Mouse (Mus musculus): ENCODE data around the gene Zcchc7. TPM values are rescaled to one million over a fixed set of nuclear protein-coding genes. Genes with fewer than 3 reads are reported as not detected.

Zcchc7 gene
- total and polyA plus RNA-seq, 3 experiments: 17.8 to 18.2 TPM; not detected in 1

DNA sequence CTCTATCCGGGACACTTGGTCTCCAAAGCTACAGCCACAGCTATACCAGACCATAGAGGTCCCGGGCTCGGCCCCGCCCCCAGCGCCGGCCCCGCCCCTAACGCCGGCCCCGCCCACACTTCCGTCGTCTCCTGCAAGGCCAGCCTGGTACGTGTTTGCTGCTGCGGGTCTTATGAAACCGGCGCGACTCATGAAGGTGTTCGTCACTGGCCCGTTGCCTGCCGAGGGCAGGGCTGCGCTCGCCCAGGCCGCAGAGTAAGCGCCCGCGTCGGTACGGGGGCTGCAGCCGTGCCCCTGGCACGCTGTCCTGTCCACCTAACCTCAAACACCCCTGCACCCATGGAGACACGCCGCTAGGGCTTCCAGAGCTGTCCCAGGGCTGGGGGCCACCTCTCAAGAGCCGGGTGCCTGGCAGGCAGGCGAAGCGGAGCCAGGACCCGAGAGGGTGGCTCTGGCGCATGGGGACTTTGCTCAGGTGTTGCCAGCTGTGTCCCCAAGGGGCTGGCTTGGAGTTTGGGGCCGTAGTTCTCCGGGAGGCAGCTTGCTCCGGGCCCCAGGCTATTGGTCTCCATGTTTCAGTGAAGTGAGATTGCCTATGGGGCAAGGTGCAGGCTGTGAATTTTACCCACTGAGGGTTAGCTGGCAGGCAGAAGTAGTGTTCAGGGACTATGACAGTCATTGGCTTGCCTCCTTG is 225.8 kb downstream of the Zcchc7 start, which contains the start of gene Grhpr:
Grhpr (plus strand) TSS at position 116 of the 694 bp plus-strand sequence.
- peaks cover 5% of the 10 kb centered on the region for H3K79me2 ChIP-seq (ENCODE audit: control insufficient read depth, insufficient read depth, low read length, poor library complexity)
- H3K9me3 ChIP-seq (replicated peaks; ENCODE audit: insufficient read depth, low read length): no peaks in the 10 kb centered on the region
- peak within 1 kb of the TSS; percentile 78 for H3K27ac ChIP-seq (ENCODE audit: control insufficient read depth, low read depth, low read length)
- H3K4me1 ChIP-seq (ENCODE audit: control insufficient read depth in 1 of 2, insufficient read depth in 2 of 2, low read length in 2 of 2): peaks cover 0 to 24% of the 10 kb centered on the region in 2 experiments; a peak in 3 of 4 replicates
- peaks cover 0 to 17% of the 10 kb centered on the region in 2 experiments; a peak in 2 of 4 replicates for H3K36me3 ChIP-seq (ENCODE audit: control insufficient read depth in 1 of 2, insufficient read depth in 2 of 2, low read length in 2 of 2)
- H3K9ac ChIP-seq (ENCODE audit: control insufficient read depth, low read depth, low read length, poor library complexity, severe bottlenecking): peak within 1 kb of the TSS; percentile 96
- H3K4me3 ChIP-seq (ENCODE audit: control insufficient read depth in 1 of 2, insufficient read depth in 1 of 2, low read depth in 2 of 2, low read length in 2 of 2): peak within 1 kb of the TSS; percentile 88 to 98
- peak; percentile 94 for DNase-seq (ENCODE audit: low read depth, low spot score)
- no peaks in the 10 kb centered on the region for H3K27me3 ChIP-seq (ENCODE audit: control insufficient read depth in 1 of 2, insufficient read depth in 2 of 2, low read length in 2 of 2)
- peak; percentile 84; the same call in 1 of the 2 replicates for TF ChIP-seq POLR2AphosphoS2 (IDR thresholded peaks at IDR 0.05; ENCODE audit: low read length)
- peak; percentile 48; the same call in 1 of the 2 replicates for TF ChIP-seq SIN3A (IDR thresholded peaks at IDR 0.05; ENCODE audit: low read length)
- no peak for TF ChIP-seq RAD21 (IDR thresholded peaks at IDR 0.05; ENCODE audit: low read depth, low read length)
- TF ChIP-seq USF1 (IDR thresholded peaks at IDR 0.05; ENCODE audit: low read depth, low read length): no peak
- no peak for TF ChIP-seq CHD2 (IDR thresholded peaks at IDR 0.05; ENCODE audit: low read length)
- TF ChIP-seq ZKSCAN1 (IDR thresholded peaks at IDR 0.05; ENCODE audit: low read depth, low read length): no peak
- no peak for TF ChIP-seq GATA1 (IDR thresholded peaks at IDR 0.05; ENCODE audit: low read depth, low read length)
- TF ChIP-seq RCOR1 (IDR thresholded peaks at IDR 0.05; ENCODE audit: low read depth, low read length): no peak
- TF ChIP-seq HCFC1 (IDR thresholded peaks at IDR 0.05; ENCODE audit: low read depth, low read length): 0 out of 2 replicates have a peak, but pooled peaks have one; percentile 64
- TF ChIP-seq NELFE (IDR thresholded peaks at IDR 0.05; ENCODE audit: low read depth, low read length): peak; percentile 83
- TF ChIP-seq ETS1 (IDR thresholded peaks at IDR 0.05; ENCODE audit: low read depth, low read length): no peak
- TF ChIP-seq MAX (IDR thresholded peaks at IDR 0.05; ENCODE audit: low read length): no peak; the same call in 1 of the 2 replicates
- TF ChIP-seq JUND (IDR thresholded peaks at IDR 0.05; ENCODE audit: low read depth, low read length): no peak
- TF ChIP-seq MAZ (IDR thresholded peaks at IDR 0.05; ENCODE audit: low read depth, low read length): peak; percentile 56; the same call in 1 of the 2 replicates
- no peak for TF ChIP-seq TAL1 (IDR thresholded peaks at IDR 0.05; ENCODE audit: low read length)
- no peak for TF ChIP-seq MYC (IDR thresholded peaks at IDR 0.05; ENCODE audit: low read depth, low read length)
- peak; percentile 96 for TF ChIP-seq ZMIZ1 (IDR thresholded peaks at IDR 0.05; ENCODE audit: low read depth, low read length)
- no peak for TF ChIP-seq E2F4 (IDR thresholded peaks at IDR 0.05; ENCODE audit: borderline replicate concordance, low read depth, low read length)
- peak; percentile 50 for TF ChIP-seq ELF1 (IDR thresholded peaks at IDR 0.05; ENCODE audit: low read depth, low read length)
- peak; percentile 59; the same call in 1 of the 2 replicates for TF ChIP-seq TCF12 (IDR thresholded peaks at IDR 0.05; ENCODE audit: low read depth, low read length)
- TF ChIP-seq ZNF384 (IDR thresholded peaks at IDR 0.05; ENCODE audit: low read depth, low read length): no peak
- no peak for TF ChIP-seq MYB (IDR thresholded peaks at IDR 0.05; ENCODE audit: low read depth, low read length)
- TF ChIP-seq KAT2A (conservative IDR thresholded peaks at IDR 0.05; ENCODE audit: low read depth, low read length): no peak
- no peak for TF ChIP-seq SMC3 (IDR thresholded peaks at IDR 0.05; ENCODE audit: low read depth, low read length)
- TF ChIP-seq CHD1 (IDR thresholded peaks at IDR 0.05; ENCODE audit: low read depth, low read length): no peak
- no peak for TF ChIP-seq USF2 (IDR thresholded peaks at IDR 0.05; ENCODE audit: borderline replicate concordance in 1 of 2, insufficient read depth in 1 of 2, low read depth in 1 of 2, low read length in 2 of 2)
- TF ChIP-seq POLR2A (IDR thresholded peaks at IDR 0.05; ENCODE audit: control insufficient read depth in 1 of 2, insufficient read depth in 1 of 2, low read depth in 1 of 2, low read length in 2 of 2, poor library complexity in 1 of 2): peak; percentile 86 to 93
- peak; percentile 70 for TF ChIP-seq MXI1 (IDR thresholded peaks at IDR 0.05; ENCODE audit: low read depth, low read length)
- no peak for TF ChIP-seq MEF2A (IDR thresholded peaks at IDR 0.05; ENCODE audit: extremely low read depth, insufficient replicate concordance, low read depth, low read length, poor library complexity, severe bottlenecking)
- no peak for TF ChIP-seq EP300 (IDR thresholded peaks at IDR 0.05; ENCODE audit: low read depth in 1 of 2, low read length in 2 of 2)
- peak; percentile 24; the same call in 1 of the 2 replicates for TF ChIP-seq NRF1 (IDR thresholded peaks at IDR 0.05; ENCODE audit: insufficient read depth, low read depth, low read length, poor library complexity, severe bottlenecking)
- TF ChIP-seq POLR2AphosphoS5 (IDR thresholded peaks at IDR 0.05; ENCODE audit: borderline replicate concordance, low read depth, low read length): no peak
- TF ChIP-seq GABPA (IDR thresholded peaks at IDR 0.05; ENCODE audit: low read depth, low read length): no peak
- TF ChIP-seq CTCF (IDR thresholded peaks at IDR 0.05 in 2 of 3, conservative IDR thresholded peaks at IDR 0.05 in 1 of 3; ENCODE audit: control insufficient read depth in 1 of 3, insufficient read depth in 1 of 3, low read depth in 2 of 3, low read length in 3 of 3, poor library complexity in 1 of 3, severe bottlenecking in 1 of 3): no peak; a peak in 1 of 6 replicates
- TF ChIP-seq TBP (IDR thresholded peaks at IDR 0.05; ENCODE audit: low read depth, low read length): peak; percentile 56; the same call in 1 of the 2 replicates

All from MEL (cell line).